Mouse (Mus musculus): ENCODE data around the gene Spata1.

- no peak for TF ChIP-seq CTCF (IDR thresholded peaks at IDR 0.05; ENCODE audit: control insufficient read depth, insufficient read depth, insufficient replicate concordance, low read depth, low read length)
- no peak for TF ChIP-seq POLR2A (IDR thresholded peaks at IDR 0.05; ENCODE audit: control insufficient read depth, low read depth, low read length)
Measured at GRCm38 (mm10) chr3:146436114-146436513, 63.4 kb downstream of the Spata1 start.

All from testis, adult 2 months (tissue).